Mouse (Mus musculus) heart, postnatal 14 days (tissue): ENCODE data around the gene 4930523C07Rik. TPM values are rescaled to one million over a fixed set of nuclear protein-coding genes. Genes with fewer than 3 reads are reported as not detected.

Experiments used
- DNase-seq, 2 experiments: peaks; one replicate each; pipeline ENCODE4 v3.0.0; 2021 to 2022
- intact Hi-C: fragments of 180-260 bp; cut with DNase I; formaldehyde crosslinking; loops from one replicate; pipeline ENCODE4 v1.15.1; 2025
- total RNA-seq, 2 experiments: library from RNA; stranded (reverse); gene quantifications; 2 replicates each; pipeline ENCODE4 v1.2.3; 2021

Gene 4930523C07Rik
- total RNA-seq, 2 experiments from 2014 or later, result 28.8 to 32.4 TPM

DNA sequence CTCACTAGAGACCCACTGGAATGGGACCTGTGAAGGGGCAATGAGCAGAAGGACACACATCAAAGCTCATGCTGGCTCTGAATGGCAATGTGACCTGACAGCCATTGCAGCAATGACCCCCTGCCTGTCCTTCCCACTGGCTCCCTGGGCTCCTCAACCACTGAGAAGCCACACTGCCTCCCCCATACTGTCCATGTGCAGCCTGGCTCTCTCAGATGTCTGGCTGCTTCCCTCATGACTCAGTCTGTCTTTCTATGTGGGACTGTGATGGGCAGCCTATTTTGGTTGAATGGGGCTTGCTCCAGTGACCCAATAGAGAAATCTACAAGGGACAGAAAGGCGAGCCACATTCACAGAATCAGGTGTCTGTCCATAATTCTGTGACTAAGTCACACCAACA, 38.5 kb downstream of the 4930523C07Rik start:
- intact Hi-C loops, result loop anchor here (5.0 kb wide), 1 partner anchor 685 kb away; no protein-coding TSS in a partner anchor

DNA sequence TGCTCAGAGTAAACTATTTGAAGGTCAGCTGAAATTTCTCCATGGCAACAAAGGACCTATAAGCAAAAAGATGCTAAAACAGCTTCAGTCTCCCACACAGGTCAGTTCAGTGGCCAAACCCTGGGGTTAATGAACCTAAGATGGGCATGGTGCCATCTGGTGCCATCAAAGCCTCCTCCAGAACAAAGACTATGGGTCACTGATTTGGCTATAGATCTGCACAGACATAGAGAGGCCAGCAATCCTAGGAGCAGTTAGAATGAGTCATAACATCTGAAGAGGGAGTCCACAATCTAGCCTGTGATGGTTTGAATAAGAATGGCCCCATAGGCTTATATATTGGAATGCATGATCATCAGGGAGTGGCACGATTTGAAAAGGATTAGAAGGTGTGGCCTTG, 40.1 kb downstream of the 4930523C07Rik start:
- no peak for DNase-seq
- intact Hi-C loops, result loop anchor here (5.0 kb wide), 1 partner anchor 687 kb away; no protein-coding TSS in a partner anchor

More for the DNA sequence above, 38.5 kb downstream of the 4930523C07Rik start:
- DNase-seq, result no peak

DNA sequence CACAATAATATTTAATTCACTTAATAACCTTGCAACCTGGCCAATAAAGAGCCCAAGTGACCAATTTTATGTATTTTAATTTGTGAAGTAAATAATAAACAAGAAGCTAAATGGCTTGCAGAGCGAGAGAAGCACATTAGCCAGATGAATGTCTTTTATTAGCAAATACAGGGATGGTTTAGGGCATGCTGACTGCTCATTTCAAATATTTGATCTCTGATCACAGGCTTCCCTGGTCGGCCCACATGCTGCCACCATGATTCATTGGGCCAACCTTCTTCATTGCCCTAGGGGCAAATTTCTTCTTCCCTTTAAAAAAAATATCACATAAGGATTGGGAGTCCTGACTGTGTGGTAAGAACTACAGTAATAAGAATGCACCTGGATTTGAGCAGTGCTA, 42.5 kb downstream of the 4930523C07Rik start:
- DNase-seq, result no peak
- intact Hi-C loops, result no loop called here

DNA sequence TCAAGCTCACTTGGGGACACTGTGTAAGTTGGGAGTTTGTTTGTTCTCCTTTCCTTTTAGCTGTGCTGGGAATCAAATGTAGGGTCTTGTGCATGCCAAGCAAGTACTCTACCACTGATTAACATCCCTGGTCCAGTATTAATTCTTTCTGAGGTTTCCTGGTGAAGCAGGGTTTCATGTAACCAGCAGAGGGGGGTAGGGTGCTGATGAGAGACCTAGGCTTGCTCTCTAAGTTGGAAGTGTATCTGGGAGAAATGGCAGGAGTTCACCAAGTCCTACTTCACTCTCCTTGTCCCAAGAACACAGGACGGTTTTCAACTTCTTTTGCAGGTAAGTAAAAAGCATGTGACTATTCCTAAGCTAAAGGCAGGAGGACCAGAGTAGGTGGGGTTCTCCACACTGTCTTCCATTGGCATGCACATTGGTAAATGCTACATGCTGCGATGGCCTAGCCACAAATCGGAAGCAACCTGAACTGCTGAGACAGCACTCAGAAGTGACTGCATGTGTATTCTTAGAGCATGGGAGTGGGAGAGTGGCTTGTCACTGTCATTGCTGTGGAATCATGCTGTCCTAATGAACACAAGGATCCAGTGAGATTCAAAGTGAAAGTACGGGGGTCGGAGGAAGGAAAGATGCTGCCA, 55.6 kb downstream of the 4930523C07Rik start:
- intact Hi-C loops, result no loop called here
- DNase-seq, result no peak

DNA sequence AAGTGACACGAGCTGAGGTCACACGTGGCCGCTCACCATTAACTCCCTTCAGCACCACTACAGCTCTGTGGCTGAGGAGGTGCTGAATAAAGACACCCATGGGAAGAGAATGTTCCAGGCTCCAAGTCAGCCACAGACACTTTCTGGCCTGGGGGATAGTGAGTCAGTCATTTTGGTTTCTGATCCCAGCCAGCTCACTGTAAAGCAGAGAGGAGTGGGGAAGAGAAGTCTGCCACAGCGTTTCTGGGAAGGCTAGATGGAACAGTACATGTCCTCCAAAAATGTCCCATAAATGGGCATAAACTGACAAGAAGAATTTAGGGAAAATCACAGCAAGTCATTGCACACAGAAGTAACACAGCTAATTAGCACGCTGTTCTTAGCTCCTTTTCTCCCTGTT, 56.8 kb downstream of the 4930523C07Rik start:
- intact Hi-C loops, result no loop called here
- no peak for DNase-seq

DNA sequence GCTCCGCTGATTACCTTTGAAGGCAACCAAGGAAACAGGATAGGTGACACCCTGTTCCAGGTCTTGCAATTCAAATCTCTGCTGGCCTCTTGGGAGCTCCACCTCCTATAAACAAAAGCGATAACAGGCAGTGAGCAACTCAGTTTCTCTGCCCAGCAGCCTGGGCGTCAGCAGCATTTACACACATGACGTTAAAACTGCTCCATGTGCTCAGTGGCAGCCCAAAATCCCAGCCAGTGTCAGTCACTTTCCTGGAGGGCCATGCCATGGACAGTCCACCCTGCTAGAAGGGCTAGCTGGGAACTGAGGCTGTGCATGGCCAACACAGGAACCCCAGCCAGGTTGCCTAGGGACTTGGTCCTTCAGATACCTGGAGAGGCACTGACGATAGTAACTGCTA, 61.2 kb downstream of the 4930523C07Rik start:
- intact Hi-C loops, result no loop called here

DNA sequence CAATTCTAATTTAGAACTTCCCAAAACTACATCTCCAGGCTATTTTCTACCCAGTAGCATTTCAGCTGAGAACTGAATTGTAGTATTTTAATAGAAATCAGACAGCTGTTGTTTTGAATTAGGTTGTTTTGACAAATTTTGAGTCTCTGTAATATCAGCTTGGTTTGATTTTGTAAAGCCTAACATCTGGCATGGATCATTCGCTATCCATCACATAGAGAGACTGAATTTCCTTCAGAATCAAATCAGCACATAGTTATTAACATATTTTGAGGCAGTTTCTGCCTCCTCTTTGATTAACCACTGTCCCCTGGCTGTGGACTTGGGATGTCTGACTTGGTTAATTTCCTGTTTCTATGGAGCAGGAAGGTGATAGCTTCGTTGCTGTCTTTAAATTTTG, 64.4 kb downstream of the 4930523C07Rik start:
- intact Hi-C loops, result no loop called here
- no peak for DNase-seq

More for the DNA sequence above, 61.2 kb downstream of the 4930523C07Rik start:
- DNase-seq, result no peak

DNA sequence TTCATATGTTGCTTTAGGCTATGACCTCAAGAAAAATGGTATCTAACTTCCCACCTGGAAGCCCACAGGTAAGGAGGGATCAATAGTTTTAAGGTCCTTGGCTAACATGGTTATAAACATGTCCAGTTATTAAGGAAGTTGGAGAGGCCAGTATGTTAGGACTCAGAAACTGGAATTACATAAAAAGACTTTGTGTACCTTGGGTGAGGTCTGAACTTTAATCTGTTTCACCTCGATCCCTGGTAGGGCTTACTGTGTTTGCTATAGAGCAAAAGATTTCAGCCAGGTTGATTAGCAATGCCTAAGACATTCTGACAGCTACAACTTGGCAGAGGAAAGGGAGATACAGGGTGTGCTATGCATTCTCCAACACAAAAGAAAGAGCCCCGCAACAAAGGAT, 79.8 kb downstream of the 4930523C07Rik start:
- intact Hi-C loops, result no loop called here
- DNase-seq, result no peak

Other genes starting within 250 kb of the 4930523C07Rik start
- under 1 TPM; 0.05 to 0.07 TPM for gene Tnn, start 109.2 kb downstream of the 4930523C07Rik start, total RNA-seq
- 10 to 100 TPM; 88.8 to 98.5 TPM for gene Mrps14, start 150.8 kb downstream of the 4930523C07Rik start, total RNA-seq
- 10 to 100 TPM; 52.5 to 58.9 TPM for gene Cacybp, start 168.5 kb downstream of the 4930523C07Rik start, total RNA-seq